Mouse (Mus musculus) neural tube, embryonic 11.5 days (tissue): ENCODE results near the gene Ldb3. TPM values are rescaled to one million over a fixed set of nuclear protein-coding genes. Genes with fewer than 3 reads are reported as not detected.
A peak's percentile ranks its signal among the peaks of the same experiment; 100 is the strongest.

ENCODE experiments used
- ATAC-seq: fragments of 200-750 bp; cut with Nextera tagmentation; 2 replicates; pipeline ENCODE4 v1.8.0; 2017; ENCODE audit warnings: moderate number of reproducible peaks, mild to moderate bottlenecking, moderate TSS enrichment, moderate library complexity; ENCODE audit not compliant: insufficient read depth, low FRiP score, low TSS enrichment
- DNase-seq: peaks from one replicate; pipeline ENCODE4 v3.0.0-alpha.2; 2015; ENCODE audit warnings: low spot score
- H3K27ac ChIP-seq: fragments of 300-500 bp; sonication (generic); 2 replicates; pipeline ENCODE4 v1.5.1; 2014; ENCODE audit warnings: low read depth, mild to moderate bottlenecking, low read length
- H3K27me3 ChIP-seq: fragments of 300-500 bp; sonication (generic); 2 replicates; pipeline ENCODE4 v1.6.1; 2014; ENCODE audit warnings: mild to moderate bottlenecking, low read length, mixed read lengths; ENCODE audit not compliant: control insufficient read depth, insufficient read depth
- H3K36me3 ChIP-seq: fragments of 300-500 bp; sonication (generic); 2 replicates; pipeline ENCODE4 v1.6.1; 2014; ENCODE audit warnings: mild to moderate bottlenecking, low read length, moderate library complexity, mixed read lengths; ENCODE audit not compliant: control insufficient read depth, insufficient read depth
- H3K4me1 ChIP-seq: fragments of 300-500 bp; sonication (generic); 2 replicates; pipeline ENCODE4 v1.6.1; 2014; ENCODE audit warnings: low read length, mixed read lengths; ENCODE audit not compliant: control insufficient read depth, insufficient read depth
- H3K4me2 ChIP-seq: fragments of 300-500 bp; sonication (generic); 2 replicates; pipeline ENCODE4 v1.6.1; 2014; ENCODE audit warnings: low read depth, mild to moderate bottlenecking, moderate library complexity
- H3K4me3 ChIP-seq: fragments of 300-500 bp; sonication (generic); 2 replicates; pipeline ENCODE4 v1.5.1; 2014; ENCODE audit warnings: low read depth, low read length
- H3K9ac ChIP-seq: fragments of 300-500 bp; sonication (generic); 2 replicates; pipeline ENCODE4 v1.6.1; 2014; ENCODE audit warnings: mild to moderate bottlenecking, low read length
- H3K9me3 ChIP-seq: fragments of 300-500 bp; sonication (generic); 2 replicates; pipeline ENCODE4 v1.6.1; 2016; ENCODE audit warnings: low read length; ENCODE audit not compliant: control insufficient read depth
- WGBS: fragments of 180-500 bp; shearing (Covaris S2); extraction: QIAGEN DNeasy Blood & Tissue Kit; methylation state at CpG from one replicate; pipeline ENCODE4 v1.1.7; 2014; 5-methylcytosine and 5-hydroxymethylcytosine counted together
- polyA plus RNA-seq: library from polyadenylated mRNA; unstranded; fragments of >200 nt; fragmentation: Nextera tagmentation; extraction: Ambion mirVana; gene quantifications from 2 replicates; pipeline ENCODE4 v1.2.1, GENCODE M21; 2014

The Ldb3 gene
- polyA plus RNA-seq, 1 experiment from 2014 or later = 2.4 TPM

- no peaks in the 10 kb centered on the region for H3K4me1 ChIP-seq
- 86% methylated on average over 5 of the region's 5 CpGs for WGBS
- ATAC-seq = no peak
- no peaks in the 10 kb centered on the region for H3K27me3 ChIP-seq
- no peaks in the 10 kb centered on the region for H3K36me3 ChIP-seq
- H3K4me3 ChIP-seq = no peak overlapping the region
- H3K9ac ChIP-seq = no peak overlapping the region
- no peak overlapping the region for H3K27ac ChIP-seq
- no peak for DNase-seq
- no peak overlapping the region for H3K4me2 ChIP-seq
- no peaks in the 10 kb centered on the region; the same call in 1 of the 2 replicates for H3K9me3 ChIP-seq
Measured at GRCm38 (mm10) chr14:34541896-34542295, 46.6 kb downstream of the Ldb3 start.

GRCm38 (mm10) chr14:34540685-34541162, 47.8 kb downstream of the Ldb3 start:
- Histone ChIP-seq H3K36me3 (no peaks in the 10 kb centered on the region), H3K27me3 (no peaks in the 10 kb centered on the region), H3K4me1 (no peaks in the 10 kb centered on the region), H3K27ac (no peak overlapping the region), H3K4me3 (no peak overlapping the region), H3K9ac (no peak overlapping the region), H3K9me3 (no peaks in the 10 kb centered on the region; the same call in 1 of the 2 replicates), H3K4me2 (0 out of 2 replicates have a peak overlapping the region, but pooled peaks have one; percentile 19)
- whole genome bisulfite sequencing = 8% methylated on average over 17 of the region's 17 CpGs
- DNase-seq (peak; percentile 21), ATAC-seq (0 out of 2 replicates have a peak, but pooled peaks have one; percentile 41)

- DNase-seq = no peak
- no peak overlapping the region for H3K4me2 ChIP-seq
- 62% methylated on average over 4 of the region's 4 CpGs for WGBS
Measured at GRCm38 (mm10) chr14:34535883-34536282, 52.6 kb downstream of the Ldb3 start.

GRCm38 (mm10) chr14:34533537-34533936, 54.9 kb downstream of the Ldb3 start:
- Histone ChIP-seq H3K27me3 (no peaks in the 10 kb centered on the region), H3K27ac (no peak overlapping the region), H3K9me3 (no peaks in the 10 kb centered on the region), H3K4me2 (no peak overlapping the region), H3K9ac (no peak overlapping the region), H3K36me3 (no peaks in the 10 kb centered on the region), H3K4me3 (no peak overlapping the region), H3K4me1 (no peaks in the 10 kb centered on the region)
- WGBS = 86% methylated on average over 5 of the region's 5 CpGs
- no peak for DNase-seq
- no peak for ATAC-seq

More at GRCm38 (mm10) chr14:34535883-34536282, 52.6 kb downstream of the Ldb3 start:
- Histone ChIP-seq H3K36me3 (no peaks in the 10 kb centered on the region), H3K9ac (no peak overlapping the region), H3K27ac (no peak overlapping the region), H3K9me3 (no peaks in the 10 kb centered on the region), H3K27me3 (no peaks in the 10 kb centered on the region), H3K4me1 (no peaks in the 10 kb centered on the region), H3K4me3 (no peak overlapping the region)
- no peak for ATAC-seq

- Histone ChIP-seq H3K9me3 (no peaks in the 10 kb centered on the region), H3K4me1 (no peaks in the 10 kb centered on the region), H3K36me3 (no peaks in the 10 kb centered on the region), H3K4me2 (no peak overlapping the region), H3K27ac (no peak overlapping the region), H3K9ac (no peak overlapping the region), H3K4me3 (no peak overlapping the region), H3K27me3 (no peaks in the 10 kb centered on the region)
- 87% methylated on average over 6 of the region's 6 CpGs for WGBS
- DNase-seq = no peak
- ATAC-seq = no peak
Measured at GRCm38 (mm10) chr14:34532536-34532935, 55.9 kb downstream of the Ldb3 start.

GRCm38 (mm10) chr14:34528804-34529203, 59.7 kb downstream of the Ldb3 start:
- Histone ChIP-seq H3K27me3 (no peaks in the 10 kb centered on the region), H3K9ac (no peak overlapping the region), H3K4me3 (no peak overlapping the region), H3K9me3 (no peaks in the 10 kb centered on the region), H3K4me1 (no peaks in the 10 kb centered on the region), H3K36me3 (no peaks in the 10 kb centered on the region), H3K4me2 (no peak overlapping the region), H3K27ac (no peak overlapping the region)
- WGBS = 79% methylated on average over 8 of the region's 8 CpGs
- ATAC-seq = no peak
- no peak for DNase-seq

- ATAC-seq = no peak
- no peak for DNase-seq
- no peak within 1 kb of the TSS for H3K4me2 ChIP-seq
- no peaks in the 10 kb centered on the region for H3K27me3 ChIP-seq
- WGBS = 93% methylated on average over 8 of the region's 8 CpGs
- no peaks in the 10 kb centered on the region for H3K36me3 ChIP-seq
- H3K9ac ChIP-seq = no peak within 1 kb of the TSS
- H3K4me3 ChIP-seq = no peak within 1 kb of the TSS
- no peak within 1 kb of the TSS for H3K27ac ChIP-seq
- H3K4me1 ChIP-seq = no peaks in the 10 kb centered on the region
- no peaks in the 10 kb centered on the region for H3K9me3 ChIP-seq
Measured at GRCm38 (mm10) chr14:34522701-34523100, 65.8 kb downstream of the Ldb3 start, which contains the start of gene 9230112D13Rik. Gene 9230112D13Rik (minus strand): TSS chr14:34522801.

- Histone ChIP-seq H3K9ac (no peak overlapping the region), H3K4me3 (no peak overlapping the region), H3K36me3 (no peaks in the 10 kb centered on the region), H3K4me2 (no peak overlapping the region), H3K9me3 (no peaks in the 10 kb centered on the region), H3K27me3 (no peaks in the 10 kb centered on the region), H3K27ac (no peak overlapping the region), H3K4me1 (no peaks in the 10 kb centered on the region)
- ATAC-seq (no peak), DNase-seq (no peak)
- 83% methylated on average over 8 of the region's 8 CpGs for WGBS
Measured at GRCm38 (mm10) chr14:34517959-34518544, 70.4 kb downstream of the Ldb3 start.

- H3K4me1 ChIP-seq = no peaks in the 10 kb centered on the region
- no peak overlapping the region for H3K4me3 ChIP-seq
- H3K36me3 ChIP-seq = no peaks in the 10 kb centered on the region
- H3K9me3 ChIP-seq = no peaks in the 10 kb centered on the region
- ATAC-seq (no peak), DNase-seq (no peak)
- no peaks in the 10 kb centered on the region for H3K27me3 ChIP-seq
- H3K9ac ChIP-seq = no peak overlapping the region
- H3K4me2 ChIP-seq = no peak overlapping the region
- 93% methylated on average over 10 of the region's 10 CpGs for WGBS
- H3K27ac ChIP-seq = no peak overlapping the region
Measured at GRCm38 (mm10) chr14:34516960-34517577, 71.4 kb downstream of the Ldb3 start.
